Mouse (Mus musculus) intestine, embryonic 14.5 days (tissue): ENCODE data around the gene Rassf8. TPM values are rescaled to one million over a fixed set of nuclear protein-coding genes. Genes with fewer than 3 reads are reported as not detected.

ENCODE experiments used
- ATAC-seq: fragments of 200-750 bp; cut with Nextera tagmentation; replicated peaks from 2 replicates; pipeline ENCODE4 v1.8.0; 2017; ENCODE audit warnings: low read depth, moderate number of reproducible peaks, moderate TSS enrichment, moderate library complexity; ENCODE audit not compliant: low FRiP score, low TSS enrichment
- DNase-seq: peaks from one replicate; pipeline ENCODE4 v3.0.0-alpha.2; 2018; ENCODE audit warnings: low spot score
- H3K27ac ChIP-seq: fragments of 300-500 bp; sonication (generic); 2 replicates; pipeline ENCODE4 v1.5.1; 2014; ENCODE audit warnings: low read depth, mild to moderate bottlenecking, control low read depth
- H3K27me3 ChIP-seq: fragments of 300-500 bp; sonication (generic); replicated peaks from 2 replicates; pipeline ENCODE4 v1.6.1; 2014; ENCODE audit warnings: low read length, control low read depth; ENCODE audit not compliant: control insufficient read depth, insufficient read depth
- H3K36me3 ChIP-seq: fragments of 300-500 bp; sonication (generic); 2 replicates; pipeline ENCODE4 v1.6.1; 2014; ENCODE audit warnings: low read length, control low read depth; ENCODE audit not compliant: control insufficient read depth, insufficient read depth
- H3K4me1 ChIP-seq: fragments of 300-500 bp; sonication (generic); replicated peaks from 2 replicates; pipeline ENCODE4 v1.6.1; 2014; ENCODE audit warnings: low read length, control low read depth, mixed read lengths; ENCODE audit not compliant: control insufficient read depth, insufficient read depth
- H3K4me2 ChIP-seq: fragments of 300-500 bp; sonication (generic); 2 replicates; pipeline ENCODE4 v1.6.1; 2014; ENCODE audit warnings: low read length
- H3K4me3 ChIP-seq: fragments of 300-500 bp; sonication (generic); 2 replicates; pipeline ENCODE4 v1.5.1; 2014; ENCODE audit warnings: low read depth, low read length, control low read depth, mixed read lengths
- H3K9ac ChIP-seq: fragments of 300-500 bp; sonication (generic); 2 replicates; pipeline ENCODE4 v1.6.1; 2014; ENCODE audit warnings: mild to moderate bottlenecking, low read length
- H3K9me3 ChIP-seq: fragments of 300-500 bp; sonication (generic); 2 replicates; pipeline ENCODE4 v1.6.1; 2016; ENCODE audit warnings: low read length, control low read depth; ENCODE audit not compliant: control insufficient read depth
- WGBS: fragments of 180-500 bp; shearing (Covaris S2); extraction: QIAGEN DNeasy Blood & Tissue Kit; methylation state at CpG from one replicate; pipeline ENCODE4 v1.1.7; 2014; 5-methylcytosine and 5-hydroxymethylcytosine counted together
- polyA plus RNA-seq: library from polyadenylated mRNA; unstranded; fragments of >200 nt; fragmentation: Nextera tagmentation; extraction: Ambion mirVana; gene quantifications from 2 replicates; pipeline ENCODE4 v1.2.1, GENCODE M21; 2014

The Rassf8 gene
- polyA plus RNA-seq, 1 experiment from 2014 or later: 9.1 TPM

- Histone ChIP-seq H3K4me3 (no peak overlapping the region), H3K9me3 (no peaks in the 10 kb centered on the region), H3K36me3 (no peaks in the 10 kb centered on the region), H3K9ac (no peak overlapping the region), H3K27ac (no peak overlapping the region), H3K4me1 (peaks cover 17% of the 10 kb centered on the region), H3K4me2 (no peak overlapping the region), H3K27me3 (no peaks in the 10 kb centered on the region)
- WGBS: 73% methylated on average over 6 of the region's 6 CpGs
- ATAC-seq: no peak
- DNase-seq: no peak
Measured at GRCm38 (mm10) chr6:145756640-145757005, 10.1 kb downstream of the Rassf8 start.

- 67% methylated on average over 3 of the region's 3 CpGs for WGBS
- DNase-seq: no peak
- Histone ChIP-seq H3K9me3 (no peaks in the 10 kb centered on the region), H3K27me3 (no peaks in the 10 kb centered on the region), H3K36me3 (no peaks in the 10 kb centered on the region), H3K4me2 (no peak overlapping the region), H3K4me1 (peaks cover 17% of the 10 kb centered on the region), H3K9ac (no peak overlapping the region), H3K4me3 (no peak overlapping the region), H3K27ac (no peak overlapping the region)
- ATAC-seq: no peak
Measured at GRCm38 (mm10) chr6:145757346-145757745, 10.8 kb downstream of the Rassf8 start.

GRCm38 (mm10) chr6:145758685-145759084 lies 12.1 kb downstream of the Rassf8 start:
- 60% methylated on average over 10 of the region's 10 CpGs for WGBS
- Histone ChIP-seq H3K9ac (no peak overlapping the region), H3K36me3 (no peaks in the 10 kb centered on the region), H3K27me3 (no peaks in the 10 kb centered on the region), H3K9me3 (no peaks in the 10 kb centered on the region), H3K4me1 (peaks cover 17% of the 10 kb centered on the region), H3K4me3 (no peak overlapping the region), H3K27ac (no peak overlapping the region), H3K4me2 (no peak overlapping the region)
- DNase-seq: no peak
- no peak for ATAC-seq

GRCm38 (mm10) chr6:145759432-145759831 lies 12.9 kb downstream of the Rassf8 start:
- H3K36me3 ChIP-seq: no peaks in the 10 kb centered on the region
- DNase-seq (no peak), ATAC-seq (no peak)
- 49% methylated on average over 2 of the region's 2 CpGs for WGBS
- peaks cover 17% of the 10 kb centered on the region for H3K4me1 ChIP-seq
- H3K4me2 ChIP-seq: no peak overlapping the region
- no peak overlapping the region for H3K27ac ChIP-seq
- no peak overlapping the region for H3K9ac ChIP-seq
- no peak overlapping the region for H3K4me3 ChIP-seq
- H3K27me3 ChIP-seq: no peaks in the 10 kb centered on the region
- H3K9me3 ChIP-seq: no peaks in the 10 kb centered on the region

GRCm38 (mm10) chr6:145760246-145761016 lies 13.9 kb downstream of the Rassf8 start:
- no peaks in the 10 kb centered on the region for H3K27me3 ChIP-seq
- H3K9me3 ChIP-seq: no peaks in the 10 kb centered on the region
- H3K4me2 ChIP-seq: no peak overlapping the region
- H3K27ac ChIP-seq: peak overlapping the region; percentile 22; the same call in 1 of the 2 replicates
- H3K4me1 ChIP-seq: peaks cover 22% of the 10 kb centered on the region
- H3K9ac ChIP-seq: no peak overlapping the region
- 72% methylated on average over 4 of the region's 4 CpGs for WGBS
- no peak overlapping the region for H3K4me3 ChIP-seq
- ATAC-seq (no peak), DNase-seq (no peak)
- no peaks in the 10 kb centered on the region for H3K36me3 ChIP-seq

GRCm38 (mm10) chr6:145761151-145761935 lies 14.8 kb downstream of the Rassf8 start:
- no peaks in the 10 kb centered on the region for H3K27me3 ChIP-seq
- no peak overlapping the region for H3K9ac ChIP-seq
- peak overlapping the region; percentile 22; the same call in 1 of the 2 replicates for H3K27ac ChIP-seq
- H3K36me3 ChIP-seq: no peaks in the 10 kb centered on the region
- WGBS: 71% methylated on average over 3 of the region's 3 CpGs
- ATAC-seq (no peak), DNase-seq (no peak)
- H3K9me3 ChIP-seq: no peaks in the 10 kb centered on the region
- no peak overlapping the region for H3K4me3 ChIP-seq
- no peak overlapping the region for H3K4me2 ChIP-seq
- H3K4me1 ChIP-seq: peaks cover 22% of the 10 kb centered on the region

GRCm38 (mm10) chr6:145762016-145762415 lies 15.5 kb downstream of the Rassf8 start:
- ATAC-seq (no peak), DNase-seq (no peak)
- Histone ChIP-seq H3K4me3 (no peak overlapping the region), H3K4me2 (no peak overlapping the region), H3K36me3 (no peaks in the 10 kb centered on the region), H3K4me1 (peaks cover 22% of the 10 kb centered on the region), H3K27me3 (no peaks in the 10 kb centered on the region), H3K9ac (no peak overlapping the region), H3K9me3 (no peaks in the 10 kb centered on the region), H3K27ac (no peak overlapping the region)
- 92% methylated on average over 3 of the region's 3 CpGs for WGBS

GRCm38 (mm10) chr6:145763051-145763450 lies 16.5 kb downstream of the Rassf8 start:
- WGBS: 83% methylated on average over 4 of the region's 4 CpGs
- no peak for DNase-seq
- ATAC-seq: no peak
- Histone ChIP-seq H3K9me3 (no peaks in the 10 kb centered on the region), H3K4me1 (peaks cover 22% of the 10 kb centered on the region), H3K9ac (no peak overlapping the region), H3K27ac (no peak overlapping the region), H3K36me3 (no peaks in the 10 kb centered on the region), H3K27me3 (no peaks in the 10 kb centered on the region), H3K4me2 (no peak overlapping the region), H3K4me3 (no peak overlapping the region)
